Mouse (Mus musculus) liver, embryonic 11.5 days (tissue): Measurements from ENCODE around the gene Afg3l1. TPM values are rescaled to one million over a fixed set of nuclear protein-coding genes. Genes with fewer than 3 reads are reported as not detected.
"Not testable (repeated sequence)": the region's sequence is repeated elsewhere in the genome, so short reads cannot be mapped to it uniquely, and the experiment has no call there.

Experiments
- ATAC-seq: fragments of 200-750 bp; cut with Nextera tagmentation; replicated peaks from 2 replicates; pipeline ENCODE4 v1.8.0; 2017; ENCODE audit warnings: moderate number of reproducible peaks, mild to moderate bottlenecking, moderate TSS enrichment, moderate library complexity; ENCODE audit not compliant: low FRiP score
- DNase-seq: peaks from one replicate; pipeline ENCODE4 v3.0.0-alpha.2; 2017; ENCODE audit warnings: low spot score
- H3K27ac ChIP-seq: fragments of 300-500 bp; sonication (generic); 2 replicates; pipeline ENCODE4 v1.5.1; 2014; ENCODE audit warnings: mild to moderate bottlenecking, low read depth, low read length, control low read depth
- H3K27me3 ChIP-seq: fragments of 300-500 bp; sonication (generic); replicated peaks from 2 replicates; pipeline ENCODE4 v1.6.1; 2014; ENCODE audit warnings: low read length, mixed read lengths; ENCODE audit not compliant: control insufficient read depth, insufficient read depth
- H3K36me3 ChIP-seq: fragments of 300-500 bp; sonication (generic); 2 replicates; pipeline ENCODE4 v1.6.1; 2014; ENCODE audit warnings: mild to moderate bottlenecking, low read length, moderate library complexity, mixed read lengths; ENCODE audit not compliant: control insufficient read depth, insufficient read depth
- H3K4me1 ChIP-seq: fragments of 300-500 bp; sonication (generic); replicated peaks from 2 replicates; pipeline ENCODE4 v1.6.1; 2014; ENCODE audit warnings: low read length, mixed read lengths; ENCODE audit not compliant: control insufficient read depth, insufficient read depth
- H3K4me2 ChIP-seq: fragments of 300-500 bp; sonication (generic); 2 replicates; pipeline ENCODE4 v1.6.1; 2014; ENCODE audit warnings: mild to moderate bottlenecking, control low read depth, moderate library complexity
- H3K4me3 ChIP-seq: fragments of 300-500 bp; sonication (generic); 2 replicates; pipeline ENCODE4 v1.5.1; 2014; ENCODE audit warnings: low read depth, low read length, control low read depth
- H3K9ac ChIP-seq: fragments of 300-500 bp; sonication (generic); 2 replicates; pipeline ENCODE4 v1.6.1; 2014; ENCODE audit warnings: low read depth, low read length, control low read depth
- H3K9me3 ChIP-seq: fragments of 300-500 bp; sonication (generic); 2 replicates; pipeline ENCODE4 v1.6.1; 2016; ENCODE audit warnings: low read length, inconsistent platforms, mixed read lengths; ENCODE audit not compliant: control insufficient read depth
- WGBS: fragments of 180-500 bp; shearing (Covaris S2); extraction: QIAGEN DNeasy Blood & Tissue Kit; methylation state at CpG from one replicate; pipeline ENCODE4 v1.1.7; 2014; 5-methylcytosine and 5-hydroxymethylcytosine counted together
- polyA plus RNA-seq: library from polyadenylated mRNA; unstranded; fragments of >200 nt; fragmentation: Nextera tagmentation; extraction: Ambion mirVana; gene quantifications from 2 replicates; pipeline ENCODE4 v1.2.1, GENCODE M21; 2014

Afg3l1 gene
- polyA plus RNA-seq, 1 experiment from 2014 or later = 43.0 TPM

DNA sequence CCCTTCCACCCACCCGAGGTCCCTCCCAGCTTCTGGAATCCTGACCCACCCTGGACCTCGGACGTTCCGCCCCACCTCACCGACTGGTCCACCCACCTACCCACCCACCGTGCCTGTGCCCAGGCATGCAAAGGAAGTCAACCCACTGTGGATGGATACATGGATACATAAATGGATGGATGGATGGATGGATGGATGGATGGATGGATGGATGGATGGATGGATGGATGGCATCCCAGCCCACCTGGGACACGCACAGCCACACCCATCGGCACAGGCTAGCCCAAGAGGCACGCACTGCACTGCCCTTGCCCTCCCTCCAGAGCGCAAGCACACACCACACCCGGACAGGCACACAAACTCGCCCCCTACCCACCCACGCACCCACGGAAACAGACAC, 59.9 kb downstream of the Afg3l1 start:
- not testable (repeated sequence) for ATAC-seq, H3K4me3 ChIP-seq, H3K4me1 ChIP-seq, H3K27me3 ChIP-seq, H3K9ac ChIP-seq, H3K27ac ChIP-seq, DNase-seq, H3K36me3 ChIP-seq, H3K9me3 ChIP-seq, H3K4me2 ChIP-seq
- 74% methylated on average over 3 of the region's 14 CpGs for WGBS

Other genes starting within 250 kb of the Afg3l1 start
- 2.0 and 2.2 TPM in 2 replicates for gene Spata2l, start 241.7 kb upstream of the Afg3l1 start, polyA plus RNA-seq
- 16.0 and 18.8 TPM in 2 replicates for gene Zfp276, start 223.7 kb upstream of the Afg3l1 start, polyA plus RNA-seq
- gene Vps9d1, start 223.6 kb upstream of the Afg3l1 start, polyA plus RNA-seq = 9.2 and 10.7 TPM in 2 replicates
- 39.7 and 46.8 TPM in 2 replicates for gene Fanca, start 159.3 kb upstream of the Afg3l1 start, polyA plus RNA-seq
- gene Spire2, start 145.2 kb upstream of the Afg3l1 start, polyA plus RNA-seq = 6.5 and 6.7 TPM in 2 replicates
- gene Tcf25, start 104.2 kb upstream of the Afg3l1 start, polyA plus RNA-seq = 136 and 147 TPM in 2 replicates
- gene Mc1r, start 70.8 kb upstream of the Afg3l1 start, polyA plus RNA-seq = 0.04 and 0.06 TPM in 2 replicates
- gene Tubb3, start 66.5 kb upstream of the Afg3l1 start, polyA plus RNA-seq = 6.0 and 6.9 TPM in 2 replicates
- 27.0 and 32.7 TPM in 2 replicates for gene Def8, start 54.4 kb upstream of the Afg3l1 start, polyA plus RNA-seq
- gene Dbndd1, start 37.6 kb downstream of the Afg3l1 start, polyA plus RNA-seq = 1.5 and 1.6 TPM in 2 replicates
- 13.7 and 15.5 TPM in 2 replicates for gene Gas8, start 40.9 kb downstream of the Afg3l1 start, polyA plus RNA-seq
- 4.8 and 4.9 TPM in 2 replicates for gene Rhou, start 176.0 kb downstream of the Afg3l1 start, polyA plus RNA-seq